Mouse (Mus musculus) layer of hippocampus, postnatal 25 days (tissue): Measurements from ENCODE around the gene Ms4a5. TPM values are rescaled to one million over a fixed set of nuclear protein-coding genes. Genes with fewer than 3 reads are reported as not detected.

ENCODE experiments used
- DNase-seq, 2 experiments: peaks; one replicate each; pipeline ENCODE4 v3.0.0; 2022; ENCODE audit warnings: mixed read lengths in 2 of 2, low spot score in 1 of 2; ENCODE audit errors: extremely low spot score in 1 of 2
- total RNA-seq, 2 experiments: library from RNA; stranded (reverse); gene quantifications; 2 replicates each; pipeline ENCODE4 v1.2.3; 2021

Gene Ms4a5
- total RNA-seq, 2 experiments from 2014 or later, result not detected

DNA sequence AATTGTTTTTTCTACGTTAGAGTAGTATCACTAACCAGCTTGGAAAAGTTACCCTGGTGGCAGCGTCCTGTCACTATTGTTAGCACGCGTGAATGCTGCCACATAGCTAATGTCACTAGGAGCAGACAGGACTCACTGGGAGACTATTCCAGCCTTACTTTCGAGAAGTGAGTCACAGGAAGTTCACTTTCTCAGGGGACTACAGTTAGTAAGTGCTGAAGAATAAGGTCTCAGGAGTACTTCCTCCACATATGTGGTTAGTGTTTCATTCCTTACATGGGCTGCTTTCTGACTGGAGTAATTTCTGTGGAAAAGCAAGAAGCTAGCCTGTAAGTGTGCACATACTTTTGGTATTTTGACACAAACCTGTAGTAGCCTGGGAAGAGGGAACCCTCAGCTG, 49.4 kb downstream of the Ms4a5 start:
- no peak for DNase-seq

DNA sequence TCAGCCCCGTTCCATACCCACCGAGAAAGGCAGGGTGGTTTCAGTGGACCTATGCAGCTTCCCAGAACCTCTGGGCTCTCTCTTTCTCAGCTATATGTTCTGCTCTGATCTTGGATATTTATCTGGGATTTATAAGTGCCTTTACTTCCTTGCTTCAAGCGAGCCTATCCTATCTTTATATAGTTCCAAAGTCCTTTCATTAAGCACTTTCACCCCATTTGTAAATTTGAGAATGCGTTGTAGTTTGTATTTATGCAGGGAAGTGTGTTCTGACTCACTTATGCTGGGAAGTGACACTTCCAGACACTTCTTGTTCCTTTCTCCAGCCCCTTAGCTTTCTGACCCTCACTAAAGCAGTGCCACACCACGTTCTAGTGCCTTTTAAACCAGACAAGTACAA, 51.3 kb downstream of the Ms4a5 start, which contains the start of gene Ms4a12:
Ms4a12 (minus strand) TSS at position 101 of the 400 bp plus-strand sequence.
- no peak for DNase-seq

Other genes with a start within 250 kb of the Ms4a5 start
- not detected for gene Ms4a8a, start 202.8 kb downstream of the Ms4a5 start, total RNA-seq
- gene 1700017D01Rik, start 153.0 kb downstream of the Ms4a5 start, total RNA-seq, result not detected
- not detected for gene 1700025F22Rik, start 118.6 kb downstream of the Ms4a5 start, total RNA-seq
- gene Ms4a13, start 87.1 kb downstream of the Ms4a5 start, total RNA-seq, result not detected
- not detected for gene Ms4a12, start 51.4 kb downstream of the Ms4a5 start, total RNA-seq
- gene Ms4a1, start 17.6 kb downstream of the Ms4a5 start, total RNA-seq, result not detected
- not detected for gene Ms4a14, start 30.6 kb upstream of the Ms4a5 start, total RNA-seq
- not detected for gene Ms4a7, start 52.3 kb upstream of the Ms4a5 start, total RNA-seq
- under 1 TPM; 0.61 to 0.89 TPM for gene Ms4a4a, start 91.7 kb upstream of the Ms4a5 start, total RNA-seq
- gene Ms4a4c, start 120.9 kb upstream of the Ms4a5 start, total RNA-seq, result not detected
- not detected for gene Ms4a4b, start 159.7 kb upstream of the Ms4a5 start, total RNA-seq
- gene Ms4a6c, start 185.5 kb upstream of the Ms4a5 start, total RNA-seq, result 1 to 10 TPM in 1 of 2 experiments, under 1 TPM in 1; 0.68 to 1.2 TPM
- under 1 TPM in 1 of 2 experiments, not detected in 1; 0.12 TPM for gene Gm8369, start 202.1 kb upstream of the Ms4a5 start, total RNA-seq
- 1 to 10 TPM; 1.6 to 2.7 TPM for gene Ms4a6b, start 232.6 kb upstream of the Ms4a5 start, total RNA-seq